ENCODE assay signal across 19 mouse cellular contexts in genomic region chr7:69326311-69326710, GRCm38 (mm10).
"Had no signal": no experiment of that assay in that cellular context is flagged by ENCODE, and none has a peak within 500 bp of the region (broad histone marks: within the 10 kb centered on the region; RNA-seq: fewer than 3 reads in every experiment).

No protein-coding gene starts in this region.

- ATAC-seq: lung, postnatal 0 days; midbrain, embryonic 13.5 days; midbrain, embryonic 16.5 days had no signal

- H3K4me2 ChIP-seq: liver, embryonic 13.5 days; midbrain, embryonic 13.5 days; neural tube, embryonic 13.5 days had no signal

- H3K36me3 ChIP-seq: liver, embryonic 13.5 days; midbrain, embryonic 10.5 days; midbrain, embryonic 13.5 days; neural tube, embryonic 13.5 days had no signal

- H3K9ac ChIP-seq: liver, embryonic 13.5 days; midbrain, embryonic 13.5 days; neural tube, embryonic 13.5 days had no signal

- H3K4me3 ChIP-seq: left cerebral cortex, adult 2 months; liver, embryonic 13.5 days; megakaryocyte, embryonic 14.5 days; midbrain, embryonic 10.5 days; midbrain, embryonic 13.5 days; myocyte; neural tube, embryonic 13.5 days had no signal

- H3K4me1 ChIP-seq: liver, embryonic 13.5 days; megakaryocyte, embryonic 14.5 days; midbrain, embryonic 10.5 days; midbrain, embryonic 13.5 days; neural tube, embryonic 13.5 days had no signal

- H3K27ac ChIP-seq: left cerebral cortex, adult 2 months; liver, embryonic 13.5 days; midbrain, embryonic 10.5 days; midbrain, embryonic 13.5 days; neural tube, embryonic 13.5 days had no signal

- DNase-seq: kidney, adult 9 months; kidney, postnatal 14 days; kidney, postnatal 4 days; layer of hippocampus, adult 9-11 months; layer of hippocampus, postnatal 36 days; liver, embryonic 13.5 days; lung, adult 2 months; lung, postnatal 36 days; retina, postnatal 1 day; thymus, adult 18-20 months; thymus, postnatal 36 days had no signal

- H3K9me3 ChIP-seq: liver, embryonic 13.5 days; megakaryocyte, embryonic 14.5 days; midbrain, embryonic 10.5 days; midbrain, embryonic 13.5 days; neural tube, embryonic 13.5 days had no signal

- H3K27me3 ChIP-seq: liver, embryonic 13.5 days; megakaryocyte, embryonic 14.5 days; midbrain, embryonic 13.5 days; neural tube, embryonic 13.5 days had no signal
